Mouse (Mus musculus): ENCODE measurements around the gene Rnf135.

DNA sequence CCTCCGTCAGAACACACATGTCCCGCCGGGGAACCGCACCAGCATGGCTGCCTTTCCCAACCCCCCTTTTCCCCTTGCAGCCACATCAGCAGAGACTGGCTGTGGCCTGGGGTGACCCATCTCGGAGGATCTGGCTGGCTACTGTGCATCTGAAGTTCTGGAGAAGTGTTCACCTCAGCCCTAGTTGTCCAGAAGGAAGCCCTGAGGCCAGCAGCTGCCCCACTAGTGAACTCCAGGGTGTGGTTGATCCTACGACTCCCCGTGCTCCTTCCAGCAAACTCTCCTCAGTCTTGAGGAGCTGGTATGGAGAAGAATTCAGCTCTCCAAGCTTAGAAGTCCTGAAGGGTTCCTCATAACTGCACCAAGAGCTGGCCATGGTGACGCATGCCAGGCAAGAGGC, 5.3 kb upstream of the Rnf135 start:
- no peak for TF ChIP-seq MAX (IDR thresholded peaks at IDR 0.05; ENCODE audit: low read length)
- TF ChIP-seq MAZ (IDR thresholded peaks at IDR 0.05; ENCODE audit: low read depth, low read length) = no peak
- TF ChIP-seq TCF12 (IDR thresholded peaks at IDR 0.05; ENCODE audit: low read depth, low read length) = no peak
- TF ChIP-seq SMC3 (IDR thresholded peaks at IDR 0.05; ENCODE audit: low read depth, low read length) = no peak
- TF ChIP-seq KAT2A (IDR thresholded peaks at IDR 0.05; ENCODE audit: insufficient replicate concordance, low read length) = no peak
- TF ChIP-seq CTCF (conservative IDR thresholded peaks at IDR 0.05 in 1 of 2, IDR thresholded peaks at IDR 0.05 in 1 of 2; ENCODE audit: low read depth in 2 of 2, low read length in 2 of 2) = no peak

Measured in CH12.LX (cell line).